Mouse (Mus musculus) gastrocnemius, adult 2 months (tissue): ENCODE results near the gene Kif21a. TPM values are rescaled to one million over a fixed set of nuclear protein-coding genes. Genes with fewer than 3 reads are reported as not detected.

Source experiments
- DNase-seq: peaks from one replicate; pipeline ENCODE4 v3.0.0; 2022
- H3K27ac ChIP-seq: fragments of 200-600 bp; 2 replicates; pipeline ENCODE4 v1.8.1; 2022; ENCODE audit warnings: mild to moderate bottlenecking
- H3K4me3 ChIP-seq: fragments of 200-600 bp; 2 replicates; pipeline ENCODE4 v1.8.1; 2022; ENCODE audit warnings: mild to moderate bottlenecking, moderate library complexity
- CTCF ChIP-seq: fragments of 200-600 bp; IDR thresholded peaks from 2 replicates; pipeline ENCODE4 v1.8.1; 2022; ENCODE audit warnings: antibody characterized with exemption, mild to moderate bottlenecking, moderate library complexity
- intact Hi-C: fragments of 180-260 bp; cut with DNase I; formaldehyde crosslinking; loops from one replicate; pipeline ENCODE4 v1.15.1; 2025
- total RNA-seq, 2 experiments: library from RNA; stranded (reverse); gene quantifications; 2 replicates each; pipeline ENCODE4 v1.2.3; 2021

Gene Kif21a
- total RNA-seq, 2 experiments from 2014 or later: 18.3 to 23.5 TPM

GRCm38 (mm10) chr15:91012793-91013580 lies 36.8 kb downstream of the Kif21a start:
- Histone ChIP-seq H3K27ac (no peak overlapping the region), H3K4me3 (no peak overlapping the region)
- no peak for TF ChIP-seq CTCF
- intact Hi-C loops: no loop called here
- DNase-seq: no peak

GRCm38 (mm10) chr15:91010218-91010617 lies 39.5 kb downstream of the Kif21a start:
- H3K27ac ChIP-seq: no peak overlapping the region
- DNase-seq: no peak
- no peak for TF ChIP-seq CTCF
- intact Hi-C loops: no loop called here
- H3K4me3 ChIP-seq: no peak overlapping the region

DNA sequence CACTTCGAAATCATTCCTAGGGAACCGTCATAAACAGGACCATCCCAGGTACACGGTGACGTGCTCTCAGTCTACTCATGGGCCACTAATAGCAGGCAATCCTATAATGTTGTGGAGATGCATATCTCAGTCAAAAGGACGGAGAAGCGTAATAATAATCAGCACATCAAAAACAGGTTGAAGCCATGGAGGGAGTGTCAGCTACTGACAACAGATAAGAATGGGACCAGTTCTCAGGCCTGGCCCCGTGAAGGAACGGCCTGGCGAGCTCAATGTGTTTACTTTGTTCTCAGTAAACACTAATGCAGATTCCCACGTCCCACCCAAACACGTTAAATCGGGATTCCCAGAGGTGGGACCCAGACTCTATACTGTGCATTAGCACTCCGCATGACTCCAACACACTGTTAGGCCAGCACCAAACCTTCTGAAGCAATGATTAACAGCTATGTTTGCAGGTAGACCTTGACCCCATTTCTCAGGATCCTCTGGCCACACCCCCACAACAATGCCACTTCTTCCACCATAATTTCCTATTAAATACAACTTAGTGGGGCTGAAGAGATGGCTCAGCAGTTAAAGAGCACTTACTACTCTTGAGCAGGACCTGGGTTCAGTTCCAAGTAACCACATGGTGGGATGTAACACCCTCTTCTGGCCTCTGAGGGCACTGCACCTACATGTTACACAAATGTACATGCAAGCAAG lies 42.5 kb downstream of the Kif21a start:
- no peak overlapping the region for H3K27ac ChIP-seq
- DNase-seq: no peak
- no peak overlapping the region for H3K4me3 ChIP-seq
- intact Hi-C loops: no loop called here
- TF ChIP-seq CTCF: no peak

- TF ChIP-seq CTCF: no peak
- intact Hi-C loops: no loop called here
- Histone ChIP-seq H3K4me3 (no peak overlapping the region), H3K27ac (no peak overlapping the region)
- no peak for DNase-seq
Observed at GRCm38 (mm10) chr15:91004726-91005125, 45.0 kb downstream of the Kif21a start.

- TF ChIP-seq CTCF: no peak
- Histone ChIP-seq H3K4me3 (no peak overlapping the region), H3K27ac (no peak overlapping the region)
- no peak for DNase-seq
- intact Hi-C loops: no loop called here
Observed at GRCm38 (mm10) chr15:91001037-91001616, 48.6 kb downstream of the Kif21a start.

DNA sequence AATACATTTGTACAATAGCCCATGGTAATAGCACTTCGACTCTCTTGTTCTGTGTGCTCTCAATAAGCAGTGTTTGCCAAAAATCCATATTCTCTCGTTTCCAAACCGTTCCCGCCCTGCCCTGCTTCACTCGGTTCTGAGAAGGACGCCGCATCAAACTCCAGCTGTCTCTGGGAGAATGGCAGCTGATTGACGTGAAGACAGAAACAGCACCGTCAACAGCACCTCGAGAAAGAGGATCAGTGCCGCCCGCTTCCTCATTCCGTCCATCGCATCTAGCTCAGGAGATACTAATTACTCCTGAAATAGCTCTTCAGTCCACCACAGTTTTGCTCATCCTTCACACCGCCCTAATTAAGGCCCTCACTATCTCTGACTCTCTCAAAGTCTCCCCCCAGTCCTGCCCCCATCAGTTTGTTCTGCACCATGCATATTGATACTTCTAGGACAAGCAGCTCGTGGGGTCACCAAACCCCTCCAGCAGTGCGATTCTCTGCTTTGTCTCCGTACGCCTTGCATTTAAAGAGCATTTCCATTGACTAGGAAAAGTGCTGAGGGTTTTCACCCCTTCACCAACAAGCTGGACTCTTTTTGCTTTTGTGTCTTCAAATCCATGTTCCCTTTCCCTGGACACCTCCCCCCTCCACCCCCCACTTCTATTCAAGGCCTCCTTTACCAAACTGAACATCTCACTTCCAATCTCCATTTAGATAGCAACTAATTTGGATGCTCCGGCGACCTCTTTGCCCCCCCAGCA lies 49.3 kb downstream of the Kif21a start:
- H3K4me3 ChIP-seq: no peak overlapping the region
- intact Hi-C loops: no loop called here
- DNase-seq: no peak
- no peak overlapping the region for H3K27ac ChIP-seq
- TF ChIP-seq CTCF: no peak

DNA sequence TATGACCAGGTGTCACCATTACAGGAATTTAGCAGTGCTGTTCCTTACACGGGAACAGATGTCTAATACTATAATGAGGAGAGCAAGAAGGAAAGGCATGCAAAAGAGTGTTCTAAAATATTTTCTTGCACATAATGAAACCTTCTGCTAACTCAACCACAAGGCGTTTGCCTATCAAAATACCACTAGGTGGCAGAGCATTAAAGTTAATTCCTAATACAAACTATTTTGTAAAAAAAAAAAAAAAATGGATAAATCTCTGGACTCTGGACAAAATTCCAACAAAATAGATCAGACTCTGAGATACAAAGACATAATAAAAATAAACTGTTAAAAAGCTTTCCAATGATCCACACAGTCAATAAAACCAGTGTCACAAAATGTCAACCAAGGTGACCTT lies 56.9 kb downstream of the Kif21a start:
- Histone ChIP-seq H3K27ac (peak overlapping the region; percentile 44), H3K4me3 (no peak overlapping the region)
- TF ChIP-seq CTCF: peak; percentile 54
- intact Hi-C loops: loop anchor here (5.0 kb wide), 1 partner anchor 309 kb away; no protein-coding TSS in a partner anchor
- DNase-seq: no peak

DNA sequence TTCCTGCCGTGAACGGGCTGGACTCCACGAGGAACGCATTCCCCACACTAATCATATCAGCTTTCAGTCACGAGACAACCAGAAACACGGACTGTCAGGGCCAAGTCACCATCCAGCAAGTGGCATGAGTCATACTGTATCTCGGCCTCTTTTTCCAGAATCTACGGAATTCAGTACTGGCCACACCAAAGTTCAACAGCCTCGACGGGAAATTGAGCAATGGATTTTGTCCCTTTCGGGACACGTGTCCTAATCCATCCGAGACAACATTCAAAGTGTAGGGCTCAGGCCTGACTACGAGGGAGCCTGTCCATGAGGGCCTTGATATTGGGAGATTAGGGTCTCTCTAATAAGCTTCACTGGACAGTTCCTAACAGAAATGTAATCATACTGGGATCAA lies 57.4 kb downstream of the Kif21a start:
- Histone ChIP-seq H3K4me3 (no peak overlapping the region), H3K27ac (peak overlapping the region; percentile 44)
- TF ChIP-seq CTCF: no peak
- intact Hi-C loops: loop anchor here (5.0 kb wide), 1 partner anchor 310 kb away; no protein-coding TSS in a partner anchor
- DNase-seq: peak; percentile 29

- intact Hi-C loops: loop anchor here (5.0 kb wide), 1 partner anchor 310 kb away; no protein-coding TSS in a partner anchor
- no peak for DNase-seq
- H3K27ac ChIP-seq: no peak overlapping the region
- no peak overlapping the region for H3K4me3 ChIP-seq
- no peak for TF ChIP-seq CTCF
Observed at GRCm38 (mm10) chr15:90991843-90992242, 57.9 kb downstream of the Kif21a start.

DNA sequence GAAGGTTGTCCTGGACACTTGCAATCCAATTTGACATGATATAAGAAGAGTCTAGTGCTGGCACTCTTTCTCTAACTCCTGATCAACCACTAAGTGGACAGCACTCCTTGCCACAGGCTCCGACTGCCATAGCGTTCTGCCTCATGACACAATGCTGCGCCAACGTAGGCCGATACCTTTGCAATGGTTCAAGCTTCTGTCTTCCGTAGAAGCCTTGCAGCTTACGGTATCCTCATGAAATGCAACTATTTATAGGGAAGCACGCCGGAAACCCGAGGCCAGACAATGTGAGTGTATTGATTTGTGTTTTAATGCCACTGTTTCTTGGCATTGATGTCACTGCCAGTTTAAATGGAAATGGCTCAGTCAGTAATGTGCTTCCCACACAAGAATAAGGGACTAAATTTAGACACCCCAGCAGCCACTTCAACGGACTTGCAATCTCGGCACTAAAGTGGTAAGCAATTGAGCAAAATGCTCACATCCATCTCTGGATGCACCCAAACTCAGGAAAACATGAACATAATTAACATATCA lies 62.0 kb downstream of the Kif21a start:
- Histone ChIP-seq H3K27ac (no peak overlapping the region), H3K4me3 (no peak overlapping the region)
- no peak for TF ChIP-seq CTCF
- intact Hi-C loops: no loop called here
- no peak for DNase-seq

DNA sequence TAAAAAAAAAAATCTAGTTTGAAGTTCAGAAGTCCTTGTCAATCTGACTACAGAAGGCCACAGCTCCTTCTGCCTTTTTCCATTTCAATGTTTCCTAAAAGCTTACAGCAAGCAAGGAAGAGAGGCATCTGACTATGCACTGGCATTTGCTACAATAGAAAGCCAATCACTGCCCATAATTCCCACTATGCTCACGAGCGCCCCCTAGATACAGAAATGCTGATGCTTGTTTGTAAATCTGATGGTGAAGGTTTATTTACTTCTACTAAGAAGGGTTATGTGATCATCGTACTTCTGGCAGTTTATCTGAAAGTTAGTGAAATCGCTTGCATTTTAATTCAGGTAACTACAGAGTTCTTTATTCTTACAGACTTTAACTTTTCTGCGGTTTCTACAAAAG lies 73.8 kb downstream of the Kif21a start:
- Histone ChIP-seq H3K4me3 (no peak overlapping the region), H3K27ac (no peak overlapping the region)
- intact Hi-C loops: no loop called here
- no peak for DNase-seq
- TF ChIP-seq CTCF: peak; percentile 19; the same call in 1 of the 2 replicates

DNA sequence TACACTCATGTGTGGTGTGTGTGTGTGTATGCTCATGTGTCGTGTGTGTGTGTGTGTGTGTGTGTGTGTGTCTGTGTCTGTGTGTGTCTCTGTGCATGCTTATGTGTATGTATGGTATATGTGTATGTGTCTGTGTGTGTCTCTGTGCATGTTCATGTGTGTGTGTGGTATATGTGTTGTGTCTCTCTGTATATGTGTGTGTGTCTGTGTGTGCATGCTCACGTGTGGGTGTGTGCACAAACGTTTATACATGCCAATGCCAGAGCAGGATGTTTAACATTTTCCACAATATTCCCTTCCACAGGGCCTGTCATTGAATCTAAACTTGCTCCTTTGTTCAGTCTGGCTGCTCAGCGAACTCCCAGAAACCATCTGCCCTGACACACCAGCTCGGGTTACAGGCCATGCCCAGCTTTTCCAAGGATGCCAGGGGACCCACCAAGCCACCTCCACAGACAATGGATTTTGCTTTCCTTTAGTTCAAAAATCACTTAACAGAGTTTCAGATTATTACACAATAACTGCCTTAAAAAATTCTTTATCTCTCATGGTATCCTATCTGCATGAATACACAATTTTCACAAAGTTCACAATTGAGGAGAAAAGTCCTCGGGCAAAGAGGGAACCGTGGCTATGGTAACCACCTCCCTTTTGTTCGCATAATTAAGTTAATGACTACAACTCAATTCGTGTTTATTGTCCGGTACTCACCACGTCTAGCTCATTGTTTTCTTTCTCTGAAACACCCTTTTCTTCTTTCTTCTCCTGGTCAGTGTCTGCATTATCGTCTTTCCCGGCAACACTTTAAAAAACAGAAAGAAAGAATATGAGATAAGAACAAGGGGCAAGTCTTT lies 77.6 kb downstream of the Kif21a start:
- no peak for DNase-seq
- no peak for TF ChIP-seq CTCF
- Histone ChIP-seq H3K4me3 (no peak overlapping the region), H3K27ac (no peak overlapping the region)
- intact Hi-C loops: no loop called here
